Mouse (Mus musculus): ENCODE results near the gene Plxnb1.

DNA sequence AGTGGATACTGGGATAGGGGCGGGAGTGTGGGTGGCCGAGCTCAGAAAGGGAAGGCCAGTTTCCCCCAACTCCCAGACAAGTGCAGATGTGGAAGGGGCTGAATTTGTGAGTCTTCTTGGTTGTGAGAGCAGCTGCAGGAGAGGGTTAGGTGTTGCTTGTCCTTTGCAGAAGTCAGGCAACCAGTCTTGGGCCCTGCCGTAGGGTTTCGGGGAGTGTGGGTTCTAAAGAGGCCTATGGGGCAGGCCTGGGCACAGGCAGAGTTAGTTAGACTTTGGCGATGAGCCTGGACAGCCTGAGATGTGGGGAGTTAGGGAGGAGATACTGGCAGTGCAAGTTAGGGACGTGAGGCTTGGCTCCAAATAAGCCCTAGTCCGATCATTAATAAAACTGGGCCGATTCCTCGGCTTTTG lies 1.1 kb downstream of the Plxnb1 start:
- TF ChIP-seq CTCF (IDR thresholded peaks at IDR 0.05; ENCODE audit: borderline replicate concordance, insufficient read depth, low read length) (no peak), POLR2A (IDR thresholded peaks at IDR 0.05; ENCODE audit: low read depth, low read length) (peak; percentile 20; the same call in 1 of the 2 replicates)
